Mouse (Mus musculus) liver, embryonic 14.5 days (tissue): Measurements from ENCODE around the gene Gtf2a1. TPM values are rescaled to one million over a fixed set of nuclear protein-coding genes. Genes with fewer than 3 reads are reported as not detected.
A peak's percentile ranks its signal among the peaks of the same experiment; 100 is the strongest.
"Not testable (repeated sequence)": the region's sequence is repeated elsewhere in the genome, so short reads cannot be mapped to it uniquely, and the experiment has no call there.

Experiments used
- ATAC-seq: fragments of 200-750 bp; cut with Nextera tagmentation; 2 replicates; pipeline ENCODE4 v1.8.0; 2017; ENCODE audit warnings: moderate number of reproducible peaks, mild to moderate bottlenecking, moderate library complexity; ENCODE audit not compliant: insufficient read depth
- DNase-seq, 3 experiments: peaks; one replicate each; pipeline ENCODE4 v3.0.0-alpha.2; 2012 to 2013; ENCODE audit warnings: low read depth in 3 of 3, low spot score in 3 of 3
- H3K27ac ChIP-seq: fragments of 300-500 bp; sonication (generic); 2 replicates; pipeline ENCODE4 v1.5.1; 2014; ENCODE audit warnings: moderate library complexity, mild to moderate bottlenecking, control low read depth, inconsistent platforms
- H3K27me3 ChIP-seq: fragments of 300-500 bp; sonication (generic); 2 replicates; pipeline ENCODE4 v1.6.1; 2014; ENCODE audit warnings: mild to moderate bottlenecking, low read length, moderate library complexity; ENCODE audit not compliant: control insufficient read depth, insufficient read depth
- H3K36me3 ChIP-seq: fragments of 300-500 bp; sonication (generic); replicated peaks from 2 replicates; pipeline ENCODE4 v1.6.1; 2014; ENCODE audit warnings: low read depth; ENCODE audit not compliant: control insufficient read depth, insufficient read depth
- H3K4me1 ChIP-seq, 2 experiments: fragments of 200-500 bp in 1 of 2; fragments of 300-500 bp in 1 of 2; sonication (generic) in 1 of 2; replicated peaks; 2 replicates each; pipeline ENCODE4 v1.6.1; 2012 to 2014; ENCODE audit warnings: antibody characterized with exemption in 1 of 2, inconsistent platforms in 1 of 2, low read length in 1 of 2; ENCODE audit not compliant: control insufficient read depth in 2 of 2, insufficient read depth in 2 of 2
- H3K4me2 ChIP-seq: fragments of 300-500 bp; sonication (generic); 2 replicates; pipeline ENCODE4 v1.6.1; 2014; ENCODE audit warnings: low read depth, mild to moderate bottlenecking, control low read depth, moderate library complexity
- H3K4me3 ChIP-seq, 2 experiments: fragments of 200-500 bp in 1 of 2; fragments of 300-500 bp in 1 of 2; sonication (generic) in 1 of 2; 2 replicates each; pipeline ENCODE4 v1.5.1; 2012 to 2014; ENCODE audit warnings: low read depth in 2 of 2, low read length in 2 of 2, mild to moderate bottlenecking in 2 of 2, control low read depth in 1 of 2, inconsistent platforms in 1 of 2, moderate library complexity in 1 of 2; ENCODE audit not compliant: insufficient read depth in 1 of 2
- H3K9ac ChIP-seq: fragments of 300-500 bp; sonication (generic); replicated peaks from 2 replicates; pipeline ENCODE4 v1.6.1; 2014; ENCODE audit warnings: mild to moderate bottlenecking, control low read depth, moderate library complexity
- H3K9me3 ChIP-seq: fragments of 300-500 bp; sonication (generic); 2 replicates; pipeline ENCODE4 v1.6.1; 2016; ENCODE audit warnings: low read length, mixed read lengths; ENCODE audit not compliant: control insufficient read depth
- CTCF ChIP-seq: IDR thresholded peaks from 2 replicates; pipeline ENCODE4 v1.5.1; 2016; ENCODE audit warnings: antibody characterized with exemption, low read depth, control low read depth
- EP300 ChIP-seq: IDR thresholded peaks from 2 replicates; pipeline ENCODE4 v1.6.1; 2016; ENCODE audit warnings: antibody characterized with exemption, low read depth
- WGBS: fragments of 180-500 bp; shearing (Covaris S2); extraction: QIAGEN DNeasy Blood & Tissue Kit; methylation state at CpG from one replicate; pipeline ENCODE4 v1.1.7; 2014; ENCODE audit not compliant: insufficient replicate concordance; 5-methylcytosine and 5-hydroxymethylcytosine counted together
- polyA plus RNA-seq, 2 experiments: library from polyadenylated mRNA; depleted of rRNA in 1 of 2; stranded (reverse) in 1 of 2; unstranded in 1 of 2; fragments of >200 nt; fragmentation: Nextera tagmentation in 1 of 2; extraction: Ambion mirVana in 1 of 2; gene quantifications; 2 replicates each; pipeline versions ENCODE4 v1.2.1 to v1.2.3; 2012 to 2014

Gene Gtf2a1
- polyA plus RNA-seq, 2 experiments = 6.3 to 13.8 TPM

GRCm38 (mm10) chr12:91567145-91567544, 23.1 kb downstream of the Gtf2a1 start:
- Histone ChIP-seq H3K4me2 (no peak overlapping the region), H3K27ac (no peak overlapping the region), H3K27me3 (no peaks in the 10 kb centered on the region), H3K4me3 (no peak overlapping the region), H3K9me3 (no peaks in the 10 kb centered on the region), H3K4me1 (peaks cover 0 to 3% of the 10 kb centered on the region in 2 experiments; a peak in 2 of 4 replicates), H3K9ac (no peak overlapping the region), H3K36me3 (peaks cover 80% of the 10 kb centered on the region)
- 53% methylated on average over 4 of the region's 4 CpGs for WGBS
- no peak for DNase-seq
- TF ChIP-seq CTCF (no peak), EP300 (no peak)
- peak; percentile 62; the same call in 1 of the 2 replicates for ATAC-seq

- not testable (repeated sequence) for H3K27ac ChIP-seq, H3K4me3 ChIP-seq, H3K4me2 ChIP-seq, H3K4me1 ChIP-seq, H3K27me3 ChIP-seq, H3K9ac ChIP-seq, H3K9me3 ChIP-seq, DNase-seq, ATAC-seq
- H3K36me3 ChIP-seq = peaks cover 35% of the 10 kb centered on the region
- WGBS = 83% methylated on average over 4 of the region's 4 CpGs
Observed at GRCm38 (mm10) chr12:91558152-91558551, 32.1 kb downstream of the Gtf2a1 start.

GRCm38 (mm10) chr12:91557358-91558005, 32.8 kb downstream of the Gtf2a1 start:
- WGBS = 87% methylated on average over 8 of the region's 8 CpGs
- peaks cover 28% of the 10 kb centered on the region for H3K36me3 ChIP-seq
- not testable (repeated sequence) for H3K27me3 ChIP-seq, H3K9ac ChIP-seq, H3K9me3 ChIP-seq, DNase-seq, H3K27ac ChIP-seq, H3K4me3 ChIP-seq, H3K4me1 ChIP-seq, H3K4me2 ChIP-seq
- peak; percentile 62 for ATAC-seq

GRCm38 (mm10) chr12:91551773-91552526, 38.3 kb downstream of the Gtf2a1 start:
- ATAC-seq (no peak), DNase-seq (no peak)
- no peaks in the 10 kb centered on the region for H3K27me3 ChIP-seq
- H3K4me2 ChIP-seq = no peak overlapping the region
- no peak overlapping the region for H3K4me3 ChIP-seq
- peaks cover 3% of the 10 kb centered on the region for H3K36me3 ChIP-seq
- TF ChIP-seq EP300 (no peak), CTCF (no peak)
- no peaks in the 10 kb centered on the region for H3K4me1 ChIP-seq
- no peaks in the 10 kb centered on the region for H3K9me3 ChIP-seq
- no peak overlapping the region for H3K27ac ChIP-seq
- no peak overlapping the region for H3K9ac ChIP-seq
- WGBS = 68% methylated on average over 19 of the region's 19 CpGs

GRCm38 (mm10) chr12:91549471-91549870, 40.8 kb downstream of the Gtf2a1 start:
- H3K36me3 ChIP-seq = no peaks in the 10 kb centered on the region
- H3K27ac ChIP-seq = no peak overlapping the region
- H3K4me2 ChIP-seq = no peak overlapping the region
- 80% methylated on average over 9 of the region's 9 CpGs for WGBS
- H3K9me3 ChIP-seq = no peaks in the 10 kb centered on the region
- DNase-seq (no peak), ATAC-seq (no peak)
- H3K27me3 ChIP-seq = no peaks in the 10 kb centered on the region
- H3K9ac ChIP-seq = no peak overlapping the region
- TF ChIP-seq EP300 (no peak), CTCF (no peak)
- H3K4me3 ChIP-seq = no peak overlapping the region
- no peaks in the 10 kb centered on the region for H3K4me1 ChIP-seq
